Mouse (Mus musculus) G1E (cell line): ENCODE measurements at regions not wholly inside any gene's neighbourhood (a gene's known extent, or its start where the extent isn't known, plus 50 kb on each side); places are given as distances from the start of the nearest gene placed in this dataset.

Source experiments
- ATAC-seq: 2 replicates; pipeline ENCODE4 v1.8.0; 2016; ENCODE audit warnings: mild to moderate bottlenecking; ENCODE audit not compliant: insufficient number of reproducible peaks, poor library complexity, low FRiP score, severe bottlenecking; ENCODE audit errors: extremely low read depth
- DNase-seq: peaks from one replicate; pipeline ENCODE4 v3.0.0; 2012; ENCODE audit warnings: low spot score
- H3K27me3 ChIP-seq: 2 replicates; pipeline ENCODE4 v1.6.1; 2012; ENCODE audit warnings: mild to moderate bottlenecking, low read length, inconsistent platforms; ENCODE audit not compliant: insufficient read depth
- H3K36me3 ChIP-seq: replicated peaks from 2 replicates; pipeline ENCODE3; 2012; ENCODE audit warnings: mild to moderate bottlenecking, inconsistent platforms
- H3K4me1 ChIP-seq: 2 replicates; pipeline ENCODE4 v1.6.1; 2012; ENCODE audit warnings: low read depth, low read length, inconsistent platforms, mixed read lengths; ENCODE audit not compliant: insufficient read depth
- H3K4me3 ChIP-seq: 2 replicates; pipeline ENCODE4 v1.5.1; 2012; ENCODE audit warnings: low read depth, mild to moderate bottlenecking, inconsistent platforms, low read length, moderate library complexity, mixed read lengths
- H3K9me3 ChIP-seq: replicated peaks from 2 replicates; pipeline ENCODE4 v1.6.1; 2012; ENCODE audit warnings: inconsistent platforms
- CTCF ChIP-seq: IDR thresholded peaks from 2 replicates; pipeline ENCODE4 v1.5.1; 2012; ENCODE audit warnings: low read depth, low read length, inconsistent platforms, mixed read lengths
- GATA1 ChIP-seq: IDR thresholded peaks from 2 replicates; pipeline ENCODE4 v1.6.1; 2012; ENCODE audit warnings: borderline replicate concordance, low read length, inconsistent platforms, mixed read lengths
- GATA2 ChIP-seq: IDR thresholded peaks from 2 replicates; pipeline ENCODE4 v1.6.1; 2012; ENCODE audit warnings: low read depth, low read length, inconsistent platforms, borderline replicate concordance
- POLR2AphosphoS5 ChIP-seq: IDR thresholded peaks from 2 replicates; pipeline ENCODE4 v1.6.1; 2012; ENCODE audit warnings: low read depth, low read length, inconsistent platforms; ENCODE audit not compliant: insufficient replicate concordance
- TAL1 ChIP-seq: conservative IDR thresholded peaks from 2 replicates; pipeline ENCODE4 v1.6.1; 2012; ENCODE audit warnings: low read depth, low read length, inconsistent platforms, mixed read lengths

GRCm38 (mm10) chr10:111741301-111741945 lies 231.0 kb upstream of the Krr1 start:
- Histone ChIP-seq H3K9me3 (no peaks in the 10 kb centered on the region), H3K36me3 (no peaks in the 10 kb centered on the region), H3K27me3 (peaks cover 36% of the 10 kb centered on the region), H3K4me1 (peaks cover 7% of the 10 kb centered on the region), H3K4me3 (no peak overlapping the region)
- no peak for ATAC-seq
- TF ChIP-seq TAL1 (no peak), GATA2 (no peak), GATA1 (no peak), POLR2AphosphoS5 (no peak), CTCF (no peak)
- DNase-seq: no peak

GRCm38 (mm10) chr10:111743291-111743690 lies 229.2 kb upstream of the Krr1 start:
- Histone ChIP-seq H3K4me3 (no peak overlapping the region), H3K27me3 (peaks cover 47% of the 10 kb centered on the region), H3K4me1 (peaks cover 12% of the 10 kb centered on the region), H3K9me3 (no peaks in the 10 kb centered on the region), H3K36me3 (no peaks in the 10 kb centered on the region)
- ATAC-seq (no peak), DNase-seq (no peak)
- TF ChIP-seq GATA1 (no peak), TAL1 (no peak), GATA2 (no peak), CTCF (no peak), POLR2AphosphoS5 (no peak)

GRCm38 (mm10) chr10:111745116-111745515 lies 227.3 kb upstream of the Krr1 start:
- H3K4me3 ChIP-seq: no peak overlapping the region
- no peaks in the 10 kb centered on the region for H3K9me3 ChIP-seq
- ATAC-seq (no peak), DNase-seq (no peak)
- H3K36me3 ChIP-seq: no peaks in the 10 kb centered on the region
- no peak for TF ChIP-seq TAL1
- TF ChIP-seq POLR2AphosphoS5: no peak
- TF ChIP-seq GATA2: no peak
- TF ChIP-seq GATA1: no peak
- TF ChIP-seq CTCF: no peak
- H3K4me1 ChIP-seq: peaks cover 12% of the 10 kb centered on the region
- H3K27me3 ChIP-seq: peaks cover 50% of the 10 kb centered on the region

- Histone ChIP-seq H3K9me3 (no peaks in the 10 kb centered on the region), H3K4me1 (peaks cover 12% of the 10 kb centered on the region), H3K27me3 (peaks cover 47% of the 10 kb centered on the region), H3K4me3 (peak overlapping the region; percentile 7; the same call in 1 of the 2 replicates), H3K36me3 (no peaks in the 10 kb centered on the region)
- ATAC-seq (peak; percentile 89), DNase-seq (no peak)
- TF ChIP-seq POLR2AphosphoS5: no peak
- no peak for TF ChIP-seq CTCF
- no peak for TF ChIP-seq GATA2
- TF ChIP-seq GATA1: no peak
- no peak for TF ChIP-seq TAL1
Measured at GRCm38 (mm10) chr10:111746067-111746878, 226.2 kb upstream of the Krr1 start.

- no peak for DNase-seq
- no peaks in the 10 kb centered on the region for H3K9me3 ChIP-seq
- no peak overlapping the region for H3K4me3 ChIP-seq
- H3K27me3 ChIP-seq: peaks cover 46% of the 10 kb centered on the region
- no peak for ATAC-seq
- peaks cover 12% of the 10 kb centered on the region for H3K4me1 ChIP-seq
- no peaks in the 10 kb centered on the region for H3K36me3 ChIP-seq
- TF ChIP-seq GATA2: no peak
- no peak for TF ChIP-seq GATA1
- TF ChIP-seq POLR2AphosphoS5: no peak
- TF ChIP-seq TAL1: no peak
- no peak for TF ChIP-seq CTCF
Measured at GRCm38 (mm10) chr10:111746879-111747477, 225.5 kb upstream of the Krr1 start.

- no peaks in the 10 kb centered on the region for H3K36me3 ChIP-seq
- TF ChIP-seq GATA1: no peak
- no peak for TF ChIP-seq CTCF
- TF ChIP-seq GATA2: no peak
- no peak for TF ChIP-seq POLR2AphosphoS5
- no peak for TF ChIP-seq TAL1
- H3K4me1 ChIP-seq: peaks cover 12% of the 10 kb centered on the region
- peaks cover 39% of the 10 kb centered on the region for H3K27me3 ChIP-seq
- no peaks in the 10 kb centered on the region for H3K9me3 ChIP-seq
- no peak overlapping the region for H3K4me3 ChIP-seq
- no peak for DNase-seq
- no peak for ATAC-seq
Measured at GRCm38 (mm10) chr10:111748482-111748881, 224.0 kb upstream of the Krr1 start.
